Mouse (Mus musculus) heart, adult 2 months (tissue): ENCODE data around the gene Gatc. TPM values are rescaled to one million over a fixed set of nuclear protein-coding genes. Genes with fewer than 3 reads are reported as not detected.
"Not testable (repeated sequence)": the region's sequence is repeated elsewhere in the genome, so short reads cannot be mapped to it uniquely, and the experiment has no call there.

Experiments used
- DNase-seq, 2 experiments: peaks; one replicate each; pipeline ENCODE4 v3.0.0; 2021
- H3K27ac ChIP-seq: fragments of 200-600 bp; 2 replicates; pipeline ENCODE4 v1.8.1; 2022
- H3K27me3 ChIP-seq: fragments of 200-500 bp; 2 replicates; pipeline ENCODE4 v1.6.1; 2012; ENCODE audit warnings: mild to moderate bottlenecking, low read length, inconsistent platforms, mixed read lengths; ENCODE audit not compliant: control insufficient read depth, insufficient read depth
- H3K36me3 ChIP-seq: fragments of 200-500 bp; 2 replicates; pipeline ENCODE4 v1.6.1; 2012; ENCODE audit warnings: low read length, inconsistent platforms; ENCODE audit not compliant: control insufficient read depth, insufficient read depth
- H3K4me1 ChIP-seq: fragments of 200-500 bp; 2 replicates; pipeline ENCODE4 v1.6.1; 2011; ENCODE audit warnings: low read length; ENCODE audit not compliant: control insufficient read depth, insufficient read depth
- H3K4me3 ChIP-seq: fragments of 200-600 bp; 2 replicates; pipeline ENCODE4 v1.8.1; 2022
- H3K79me2 ChIP-seq: fragments of 200-500 bp; replicated peaks from 2 replicates; pipeline ENCODE4 v1.6.1; 2012; ENCODE audit warnings: mild to moderate bottlenecking, inconsistent platforms, low read length, moderate library complexity, mixed read lengths; ENCODE audit not compliant: control insufficient read depth, insufficient read depth
- H3K9ac ChIP-seq: fragments of 200-500 bp; 2 replicates; pipeline ENCODE4 v1.6.1; 2012; ENCODE audit warnings: low read depth, mild to moderate bottlenecking, control low read depth, inconsistent platforms, low read length, mixed read lengths
- CTCF ChIP-seq: fragments of 200-600 bp; IDR thresholded peaks from 2 replicates; pipeline ENCODE4 v1.8.1; 2022; ENCODE audit warnings: antibody characterized with exemption, mild to moderate bottlenecking, moderate library complexity
- EP300 ChIP-seq: fragments of 200-500 bp; IDR thresholded peaks from 2 replicates; pipeline ENCODE4 v1.6.1; 2011; ENCODE audit warnings: low read depth, low read length, control low read depth; ENCODE audit not compliant: insufficient read depth
- POLR2A ChIP-seq: fragments of 200-500 bp; IDR thresholded peaks from 2 replicates; pipeline ENCODE4 v1.6.1; 2011; ENCODE audit warnings: mild to moderate bottlenecking, low read depth, low read length, control low read depth; ENCODE audit not compliant: insufficient read depth
- WGBS: fragments of 180-500 bp; shearing (Covaris S2); methylation state at CpG from one replicate; pipeline ENCODE4 v1.1.7; 2018; 5-methylcytosine and 5-hydroxymethylcytosine counted together
- intact Hi-C: fragments of 180-260 bp; cut with DNase I; formaldehyde crosslinking; loops from one replicate; pipeline ENCODE4 v1.15.1; 2025
- long read RNA-seq: library from polyadenylated mRNA; stranded (forward); transcript quantifications from one replicate; pipeline ENCODE4 v2.0.0, GENCODE M21; 2021
- polyA plus RNA-seq: library from polyadenylated mRNA; depleted of rRNA; stranded (reverse); fragments of >200 nt; gene quantifications from 2 replicates; pipeline ENCODE4 v1.2.3, GENCODE M21; 2012; rRNA removed
- total RNA-seq, 2 experiments: library from RNA; stranded (reverse); gene quantifications; 2 replicates each; pipeline ENCODE4 v1.2.3; 2021

Gene Gatc
- total RNA-seq (10 to 100 TPM; 18.1 to 19.8 TPM), polyA plus RNA-seq (18.2 and 19.9 TPM in 2 replicates)
- long read RNA-seq, transcript Gatc-201 (3 exons, 1,797 nt), result major isoform, 12 of 14 reads
- long read RNA-seq, partial matches to known transcripts, result 2 of 14 reads
- long read RNA-seq, other reads (novel, unspliced or antisense), result 0 of 14 reads

- Histone ChIP-seq H3K4me3 (peak within 1 kb of the TSS; percentile 72), H3K79me2 (no peaks in the 10 kb centered on the region), H3K4me1 (peaks cover 3% of the 10 kb centered on the region), H3K27ac (peak within 1 kb of the TSS; percentile 89), H3K27me3 (no peaks in the 10 kb centered on the region), H3K9ac (peak within 1 kb of the TSS; percentile 91), H3K36me3 (0 out of 2 replicates have a peak, but pooled peaks cover 4% of the 10 kb centered on the region)
- no peak for TF ChIP-seq CTCF
- peak; percentile 84 for TF ChIP-seq POLR2A
- intact Hi-C loops, result loop anchor here (1.0 to 10.0 kb wide), 4 partner anchors 13 to 216 kb away; partner anchors contain the start of genes Rplp0 and Srsf9
- peak; percentile 91 to 93 for DNase-seq
- WGBS, result under 1% methylated on average over 62 of the region's 62 CpGs
Observed at GRCm38 (mm10) chr5:115340577-115341313, at the start of gene Gatc, which contains the start of gene Triap1. Gene Gatc, minus strand, starts transcription at chr5:115341178. Gene Triap1, plus strand, starts transcription at chr5:115341225.

GRCm38 (mm10) chr5:115378882-115379281 lies 37.9 kb upstream of the Gatc start:
- H3K36me3 ChIP-seq, H3K27ac ChIP-seq, intact Hi-C loops, H3K4me3 ChIP-seq, H3K79me2 ChIP-seq, DNase-seq, H3K27me3 ChIP-seq, H3K4me1 ChIP-seq, H3K9ac ChIP-seq: not testable (repeated sequence)
- 52% methylated on average over 2 of the region's 2 CpGs for WGBS

- TF ChIP-seq CTCF, result peak; percentile 18; the same call in 1 of the 2 replicates
- TF ChIP-seq EP300, result no peak
- no peak for TF ChIP-seq POLR2A
- no peaks in the 10 kb centered on the region for H3K79me2 ChIP-seq
- H3K27me3 ChIP-seq, result peaks cover 3% of the 10 kb centered on the region; the same call in 1 of the 2 replicates
- H3K4me1 ChIP-seq, result no peaks in the 10 kb centered on the region
- H3K4me3 ChIP-seq, result no peak overlapping the region
- H3K27ac ChIP-seq, result no peak overlapping the region
- H3K36me3 ChIP-seq, result no peaks in the 10 kb centered on the region
- DNase-seq, result no peak
- WGBS, result 79% methylated on average over 2 of the region's 2 CpGs
- H3K9ac ChIP-seq, result no peak overlapping the region
- intact Hi-C loops, result no loop called here
Observed at GRCm38 (mm10) chr5:115375436-115375835, 34.5 kb upstream of the Gatc start.

- Histone ChIP-seq H3K27me3 (peaks cover 3% of the 10 kb centered on the region; the same call in 1 of the 2 replicates), H3K79me2 (no peaks in the 10 kb centered on the region), H3K4me3 (no peak overlapping the region), H3K36me3 (no peaks in the 10 kb centered on the region), H3K27ac (no peak overlapping the region), H3K9ac (no peak overlapping the region), H3K4me1 (no peaks in the 10 kb centered on the region)
- no peak for DNase-seq
- 32% methylated on average over 11 of the region's 11 CpGs for WGBS
- intact Hi-C loops, result no loop called here
- TF ChIP-seq CTCF (no peak), EP300 (no peak), POLR2A (no peak)
Observed at GRCm38 (mm10) chr5:115374204-115374820, 33.3 kb upstream of the Gatc start.

- Histone ChIP-seq H3K4me1 (no peaks in the 10 kb centered on the region), H3K79me2 (no peaks in the 10 kb centered on the region), H3K27me3 (peaks cover 3% of the 10 kb centered on the region; the same call in 1 of the 2 replicates), H3K9ac (no peak overlapping the region), H3K4me3 (no peak overlapping the region), H3K36me3 (no peaks in the 10 kb centered on the region), H3K27ac (no peak overlapping the region)
- WGBS, result 30% methylated on average over 26 of the region's 26 CpGs
- no peak for TF ChIP-seq EP300
- no peak for TF ChIP-seq POLR2A
- TF ChIP-seq CTCF, result no peak
- intact Hi-C loops, result no loop called here
- no peak for DNase-seq
Observed at GRCm38 (mm10) chr5:115373441-115374203, 32.6 kb upstream of the Gatc start.
